Mouse (Mus musculus) forebrain, embryonic 11.5 days (tissue): ENCODE data around the gene Abcb9. TPM values are rescaled to one million over a fixed set of nuclear protein-coding genes. Genes with fewer than 3 reads are reported as not detected.

Source experiments
- ATAC-seq: fragments of 200-750 bp; cut with Nextera tagmentation; replicated peaks from 2 replicates; pipeline ENCODE4 v1.8.0; 2017; ENCODE audit warnings: moderate TSS enrichment; ENCODE audit not compliant: low FRiP score
- DNase-seq: peaks from one replicate; pipeline ENCODE4 v3.0.0-alpha.2; 2017; ENCODE audit warnings: low spot score
- H3K27ac ChIP-seq: fragments of 300-500 bp; sonication (generic); 2 replicates; pipeline ENCODE4 v1.5.1; 2014; ENCODE audit warnings: low read depth, low read length
- H3K27me3 ChIP-seq: fragments of 300-500 bp; sonication (generic); 2 replicates; pipeline ENCODE4 v1.6.1; 2014; ENCODE audit warnings: mild to moderate bottlenecking, low read length, mixed read lengths; ENCODE audit not compliant: control insufficient read depth, insufficient read depth
- H3K36me3 ChIP-seq: fragments of 300-500 bp; sonication (generic); 2 replicates; pipeline ENCODE4 v1.6.1; 2014; ENCODE audit warnings: mild to moderate bottlenecking, low read length, moderate library complexity, mixed read lengths; ENCODE audit not compliant: control insufficient read depth, insufficient read depth
- H3K4me1 ChIP-seq: fragments of 300-500 bp; sonication (generic); replicated peaks from 2 replicates; pipeline ENCODE4 v1.6.1; 2014; ENCODE audit warnings: low read length, mixed read lengths; ENCODE audit not compliant: control insufficient read depth, insufficient read depth
- H3K4me2 ChIP-seq: fragments of 300-500 bp; sonication (generic); 2 replicates; pipeline ENCODE4 v1.6.1; 2014; ENCODE audit warnings: low read depth, mild to moderate bottlenecking, low read length, moderate library complexity, mixed read lengths; ENCODE audit not compliant: severe bottlenecking
- H3K4me3 ChIP-seq: fragments of 300-500 bp; sonication (generic); 2 replicates; pipeline ENCODE4 v1.5.1; 2014; ENCODE audit warnings: low read depth, low read length
- H3K9ac ChIP-seq: fragments of 300-500 bp; sonication (generic); 2 replicates; pipeline ENCODE4 v1.6.1; 2014; ENCODE audit warnings: low read length
- H3K9me3 ChIP-seq: fragments of 300-500 bp; sonication (generic); 2 replicates; pipeline ENCODE4 v1.6.1; 2016; ENCODE audit warnings: low read length, mixed read lengths; ENCODE audit not compliant: control insufficient read depth
- WGBS: fragments of 180-500 bp; shearing (Covaris S2); extraction: QIAGEN DNeasy Blood & Tissue Kit; methylation state at CpG from one replicate; pipeline ENCODE4 v1.1.7; 2014; 5-methylcytosine and 5-hydroxymethylcytosine counted together
- polyA plus RNA-seq: library from polyadenylated mRNA; unstranded; fragments of >200 nt; fragmentation: Nextera tagmentation; extraction: Ambion mirVana; gene quantifications from 2 replicates; pipeline ENCODE4 v1.2.1, GENCODE M21; 2014

Abcb9 gene
- polyA plus RNA-seq, 1 experiment from 2014 or later: 1.6 TPM

DNA sequence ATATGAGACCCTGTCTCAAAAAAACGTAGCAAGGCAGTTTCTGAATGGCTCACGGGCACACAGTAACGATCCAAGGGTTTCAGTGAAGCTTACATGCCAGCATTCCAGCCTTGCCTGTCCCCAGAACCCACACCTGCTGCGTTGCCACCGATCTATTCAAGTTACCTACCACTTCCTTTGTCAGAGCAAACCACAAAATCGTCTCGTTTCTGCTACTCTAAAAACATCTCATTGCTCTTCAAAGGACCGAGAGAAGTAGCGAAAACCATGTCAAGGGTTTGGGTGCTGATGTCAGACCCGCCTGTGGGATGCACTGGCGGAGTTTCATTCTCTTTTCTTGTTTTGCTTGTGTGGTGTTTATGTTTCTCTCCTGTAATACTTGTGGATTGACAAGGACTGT lies 61.1 kb downstream of the Abcb9 start:
- DNase-seq: no peak
- Histone ChIP-seq H3K4me2 (no peak overlapping the region), H3K4me3 (no peak overlapping the region), H3K9me3 (no peaks in the 10 kb centered on the region), H3K36me3 (no peaks in the 10 kb centered on the region), H3K9ac (no peak overlapping the region), H3K27ac (no peak overlapping the region), H3K27me3 (no peaks in the 10 kb centered on the region), H3K4me1 (peaks cover 15% of the 10 kb centered on the region)
- ATAC-seq: no peak
- 82% methylated on average over 11 of the region's 11 CpGs for WGBS

DNA sequence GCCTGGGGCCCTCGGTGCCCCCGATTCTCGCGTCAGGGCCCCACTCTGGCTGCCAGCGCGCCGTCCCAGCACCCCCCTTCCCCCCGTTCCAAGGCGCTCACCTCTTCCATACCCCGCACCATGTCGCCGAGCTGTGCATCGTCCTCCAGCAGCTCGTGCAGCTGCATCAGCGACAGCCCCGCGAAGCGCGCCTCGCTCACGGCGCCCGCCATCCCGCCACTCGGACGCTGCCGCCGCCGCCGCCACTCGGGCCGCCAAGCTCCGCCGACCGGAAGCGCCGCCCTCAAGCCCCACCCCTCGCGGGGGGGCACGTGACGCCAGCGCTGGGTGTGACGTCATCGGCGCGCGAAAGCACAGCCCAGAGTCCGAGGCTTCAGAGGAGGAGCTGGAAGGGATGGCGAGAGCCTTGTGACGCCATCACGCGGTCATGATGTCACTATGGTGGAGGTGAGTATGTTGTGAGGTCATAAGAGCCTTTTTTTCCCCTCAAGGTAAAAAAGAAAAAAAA lies 63.5 kb downstream of the Abcb9 start, which contains the start of gene Vps37b:
Gene Vps37b, minus strand, starts transcription at position 270 of the 508 bp plus-strand sequence.
- H3K27ac ChIP-seq: peak within 1 kb of the TSS; percentile 78
- H3K27me3 ChIP-seq: no peaks in the 10 kb centered on the region
- peak within 1 kb of the TSS; percentile 84 for H3K4me2 ChIP-seq
- no peaks in the 10 kb centered on the region for H3K9me3 ChIP-seq
- ATAC-seq (peak; percentile 79), DNase-seq (peak; percentile 96)
- peaks cover 24% of the 10 kb centered on the region for H3K4me1 ChIP-seq
- H3K9ac ChIP-seq: peak within 1 kb of the TSS; percentile 96
- H3K4me3 ChIP-seq: peak within 1 kb of the TSS; percentile 92
- under 1% methylated on average over 52 of the region's 52 CpGs for WGBS
- no peaks in the 10 kb centered on the region for H3K36me3 ChIP-seq

- DNase-seq (peak; percentile 67), ATAC-seq (peak; percentile 26)
- Histone ChIP-seq H3K4me2 (peak overlapping the region; percentile 84), H3K4me1 (peaks cover 23% of the 10 kb centered on the region), H3K4me3 (peak overlapping the region; percentile 92), H3K27ac (peak overlapping the region; percentile 78), H3K27me3 (no peaks in the 10 kb centered on the region), H3K36me3 (no peaks in the 10 kb centered on the region), H3K9me3 (no peaks in the 10 kb centered on the region), H3K9ac (peak overlapping the region; percentile 96)
- under 1% methylated on average over 25 of the region's 26 CpGs for WGBS
Measured at GRCm38 (mm10) chr5:124031068-124031955, 64.3 kb downstream of the Abcb9 start.

DNA sequence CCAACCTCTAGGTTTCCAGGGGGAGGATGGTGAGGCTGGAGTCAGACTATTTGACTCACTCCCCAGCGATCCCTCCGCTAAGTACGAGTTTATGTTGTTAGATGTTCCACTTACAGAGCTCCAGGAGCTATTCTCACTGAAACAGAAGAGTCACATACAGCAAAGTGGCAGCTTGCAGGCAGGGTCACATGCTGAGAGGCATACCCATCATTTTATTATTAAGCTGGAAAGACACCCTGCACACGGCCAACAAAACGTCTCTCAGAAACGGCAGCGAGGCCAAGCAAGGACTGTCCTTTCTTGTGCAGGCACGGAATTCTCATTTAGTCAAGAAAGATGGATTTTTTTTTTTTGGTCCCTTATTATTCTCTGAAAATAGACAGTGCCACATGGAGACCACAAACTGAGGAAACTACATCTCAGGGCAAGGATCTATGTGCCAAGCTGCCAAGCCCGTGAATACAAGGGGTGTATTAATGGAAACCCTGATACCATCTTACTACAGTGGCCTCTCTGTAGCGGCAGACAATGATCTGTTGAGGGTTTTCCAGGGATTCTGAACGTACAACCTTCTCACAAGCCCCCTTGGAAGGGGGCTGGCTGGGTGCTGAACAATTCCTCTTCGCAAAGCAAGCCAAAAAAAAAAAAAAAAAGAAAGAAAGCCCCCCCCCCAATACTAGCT lies 65.1 kb downstream of the Abcb9 start:
- WGBS: 43% methylated on average over 12 of the region's 12 CpGs

GRCm38 (mm10) chr5:124029220-124030035 lies 66.2 kb downstream of the Abcb9 start:
- 95% methylated on average over 19 of the region's 19 CpGs for WGBS

More for the DNA sequence above, 65.1 kb downstream of the Abcb9 start:
- Histone ChIP-seq H3K9ac (peak overlapping the region; percentile 96), H3K36me3 (no peaks in the 10 kb centered on the region), H3K4me2 (peak overlapping the region; percentile 84), H3K4me3 (peak overlapping the region; percentile 92), H3K27me3 (no peaks in the 10 kb centered on the region), H3K4me1 (peaks cover 28% of the 10 kb centered on the region), H3K27ac (peak overlapping the region; percentile 78), H3K9me3 (no peaks in the 10 kb centered on the region)
- DNase-seq: no peak
- ATAC-seq: no peak

DNA sequence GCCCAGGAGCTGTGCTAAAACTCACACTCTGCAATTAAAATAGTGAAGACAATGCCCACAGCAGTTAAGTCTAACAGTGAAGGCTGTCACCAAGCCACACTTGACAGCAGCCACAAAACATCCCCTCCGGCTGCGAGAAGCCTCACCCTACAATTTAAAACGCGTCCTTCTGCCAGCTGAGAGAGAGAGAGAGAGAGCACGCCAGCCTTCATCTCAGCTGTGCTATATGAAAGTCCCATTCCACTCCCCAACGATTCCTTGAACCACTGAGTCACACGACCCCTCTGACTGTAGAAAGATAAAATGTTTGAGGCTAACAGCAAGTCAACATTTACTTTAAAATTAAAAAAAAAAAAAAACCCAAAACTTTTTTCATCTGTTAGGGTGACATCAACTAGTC lies 66.9 kb downstream of the Abcb9 start:
- peaks cover 33% of the 10 kb centered on the region for H3K4me1 ChIP-seq
- no peak overlapping the region for H3K4me3 ChIP-seq
- H3K9ac ChIP-seq: no peak overlapping the region; the same call in 1 of the 2 replicates
- ATAC-seq: no peak
- H3K9me3 ChIP-seq: no peaks in the 10 kb centered on the region
- H3K36me3 ChIP-seq: no peaks in the 10 kb centered on the region
- H3K27ac ChIP-seq: peak overlapping the region; percentile 25; the same call in 1 of the 2 replicates
- WGBS: 68% methylated on average over 7 of the region's 7 CpGs
- no peaks in the 10 kb centered on the region for H3K27me3 ChIP-seq
- peak overlapping the region; percentile 18; the same call in 1 of the 2 replicates for H3K4me2 ChIP-seq
- DNase-seq: no peak

More at GRCm38 (mm10) chr5:124029220-124030035, 66.2 kb downstream of the Abcb9 start:
- H3K9ac ChIP-seq: no peak overlapping the region
- no peak overlapping the region for H3K27ac ChIP-seq
- ATAC-seq (no peak), DNase-seq (no peak)
- no peaks in the 10 kb centered on the region for H3K9me3 ChIP-seq
- no peak overlapping the region for H3K4me3 ChIP-seq
- no peaks in the 10 kb centered on the region for H3K36me3 ChIP-seq
- H3K27me3 ChIP-seq: no peaks in the 10 kb centered on the region
- H3K4me1 ChIP-seq: peaks cover 33% of the 10 kb centered on the region
- H3K4me2 ChIP-seq: peak overlapping the region; percentile 11; the same call in 1 of the 2 replicates

GRCm38 (mm10) chr5:124027702-124028470 lies 67.7 kb downstream of the Abcb9 start:
- Histone ChIP-seq H3K9me3 (no peaks in the 10 kb centered on the region), H3K27ac (peak overlapping the region; percentile 46; the same call in 1 of the 2 replicates), H3K4me3 (no peak overlapping the region), H3K27me3 (no peaks in the 10 kb centered on the region), H3K4me1 (peaks cover 33% of the 10 kb centered on the region), H3K4me2 (peak overlapping the region; percentile 18; the same call in 1 of the 2 replicates), H3K9ac (no peak overlapping the region; the same call in 1 of the 2 replicates), H3K36me3 (no peaks in the 10 kb centered on the region)
- WGBS: 55% methylated on average over 19 of the region's 19 CpGs
- no peak for ATAC-seq
- DNase-seq: no peak
